In the genomic region with DNA sequence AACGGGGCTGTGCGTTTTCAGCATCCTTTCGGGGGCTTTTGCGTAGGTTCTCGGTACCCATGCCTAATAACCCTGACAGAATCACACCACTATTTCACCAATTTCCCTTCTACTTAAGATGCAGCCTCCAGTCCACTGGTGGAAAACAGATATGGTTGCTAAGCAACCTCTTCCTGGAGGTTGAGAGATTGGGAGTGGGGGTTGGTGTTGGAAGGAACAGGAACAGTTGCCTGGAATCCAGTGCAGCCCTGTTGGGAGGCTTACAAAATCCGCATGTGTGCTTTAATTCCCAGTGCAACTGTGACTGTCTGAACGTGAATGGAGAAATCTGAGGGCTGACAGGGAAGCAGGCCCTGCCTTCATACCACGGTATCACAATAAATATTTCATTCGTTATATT, we compare ENCODE assay signal across 8 mouse cellular contexts. TPM values are rescaled to one million over a fixed set of nuclear protein-coding genes. Genes with fewer than 3 reads are reported as not detected.
DNase-seq lines count a peak whose midpoint lies in the region; ATAC-seq lines count a peak whose summit lies in the region.

No protein-coding gene starts in this region.

- H3K4me3 ChIP-seq in forebrain, embryonic 14.5 days (ENCODE audit: low read depth, low read length), result no peak overlapping the region
- no peak overlapping the region for H3K4me3 ChIP-seq in hindbrain, embryonic 11.5 days (ENCODE audit: low read depth, low read length)
- no peak overlapping the region for H3K4me3 ChIP-seq in midbrain, embryonic 13.5 days (replicated peaks)

- peak overlapping the region; percentile 17; the same call in 1 of the 2 replicates for H3K4me2 ChIP-seq in forebrain, embryonic 14.5 days (ENCODE audit: low read length)
- H3K4me2 ChIP-seq in hindbrain, embryonic 11.5 days (replicated peaks; ENCODE audit: low read depth, low read length), result no peak overlapping the region
- H3K4me2 ChIP-seq in midbrain, embryonic 13.5 days (replicated peaks), result peak overlapping the region; percentile 25

- peak; percentile 57 for DNase-seq in embryo, embryonic 10.5 days (ENCODE audit: low spot score)
- DNase-seq in forebrain, embryonic 14.5 days (ENCODE audit: low spot score), result peak; percentile 91
- peak; percentile 45 for DNase-seq in hindbrain, embryonic 11.5 days (ENCODE audit: low spot score)
- DNase-seq in gastrocnemius, postnatal 14 days, result no peak
- DNase-seq in gastrocnemius, postnatal 4 days (ENCODE audit: low spot score in 2 of 2), result no peak
- DNase-seq in ovary, postnatal 14 days (ENCODE audit: low spot score), result no peak

- no peaks in the 10 kb centered on the region for H3K36me3 ChIP-seq in forebrain, embryonic 14.5 days (ENCODE audit: control insufficient read depth, insufficient read depth, low read length)
- H3K36me3 ChIP-seq in hindbrain, embryonic 11.5 days (ENCODE audit: control insufficient read depth, insufficient read depth, low read length), result no peaks in the 10 kb centered on the region
- H3K36me3 ChIP-seq in midbrain, embryonic 13.5 days, result no peaks in the 10 kb centered on the region

- peak; percentile 85 for ATAC-seq in forebrain, embryonic 14.5 days
- peak; percentile 73 for ATAC-seq in hindbrain, embryonic 11.5 days (ENCODE audit: low FRiP score)
- ATAC-seq in midbrain, embryonic 13.5 days, result peak; percentile 90
- ATAC-seq in granulocyte monocyte progenitor cell, adult 5-6 weeks (replicated peaks; ENCODE audit: poor library complexity, severe bottlenecking), result no peak

- 0 out of 2 replicates have a peak overlapping the region, but pooled peaks have one; percentile 18 for H3K9ac ChIP-seq in forebrain, embryonic 14.5 days (ENCODE audit: low read length)
- no peak overlapping the region for H3K9ac ChIP-seq in hindbrain, embryonic 11.5 days (ENCODE audit: low read depth, low read length)
- no peak overlapping the region; the same call in 1 of the 2 replicates for H3K9ac ChIP-seq in midbrain, embryonic 13.5 days (replicated peaks)

- WGBS in forebrain, embryonic 14.5 days, result 42% methylated on average over 9 of the region's 9 CpGs
- 65% methylated on average over 9 of the region's 9 CpGs for WGBS in hindbrain, embryonic 11.5 days
- 22% methylated on average over 9 of the region's 9 CpGs for WGBS in midbrain, embryonic 13.5 days

- peaks cover 33% of the 10 kb centered on the region for H3K4me1 ChIP-seq in forebrain, embryonic 14.5 days (ENCODE audit: control insufficient read depth, insufficient read depth, low read length)
- H3K4me1 ChIP-seq in hindbrain, embryonic 11.5 days (replicated peaks; ENCODE audit: control insufficient read depth, insufficient read depth, low read length), result 0 out of 2 replicates have a peak, but pooled peaks cover 4% of the 10 kb centered on the region
- peaks cover 74% of the 10 kb centered on the region for H3K4me1 ChIP-seq in midbrain, embryonic 13.5 days (replicated peaks)

- intact Hi-C loops in gastrocnemius, postnatal 14 days (cut with DNase I; ENCODE audit: low total_unique reads), result no loop called here

- peak overlapping the region; percentile 86 for H3K27ac ChIP-seq in forebrain, embryonic 14.5 days (ENCODE audit: low read depth, low read length)
- H3K27ac ChIP-seq in hindbrain, embryonic 11.5 days (ENCODE audit: low read depth, low read length), result peak overlapping the region; percentile 72; the same call in 1 of the 2 replicates
- peak overlapping the region; percentile 87 for H3K27ac ChIP-seq in midbrain, embryonic 13.5 days

- H3K27me3 ChIP-seq in forebrain, embryonic 14.5 days (replicated peaks; ENCODE audit: control insufficient read depth, insufficient read depth, low read length), result no peaks in the 10 kb centered on the region
- H3K27me3 ChIP-seq in hindbrain, embryonic 11.5 days (ENCODE audit: control insufficient read depth, insufficient read depth, low read length), result no peaks in the 10 kb centered on the region
- no peaks in the 10 kb centered on the region for H3K27me3 ChIP-seq in midbrain, embryonic 13.5 days

- H3K9me3 ChIP-seq in forebrain, embryonic 14.5 days (replicated peaks; ENCODE audit: control insufficient read depth, low read length), result no peaks in the 10 kb centered on the region
- no peaks in the 10 kb centered on the region for H3K9me3 ChIP-seq in hindbrain, embryonic 11.5 days (ENCODE audit: control insufficient read depth, low read length)
- H3K9me3 ChIP-seq in midbrain, embryonic 13.5 days, result no peaks in the 10 kb centered on the region

RNA-seq across cellular contexts. Expression of a gene that starts 57.5 kb away (rescaled TPM):
- 11.4 and 13.0 TPM in 2 replicates for polyA plus RNA-seq in forebrain, embryonic 14.5 days (2014; fragmentation: Nextera tagmentation; extraction: Ambion mirVana)
- 18.7 and 22.0 TPM in 2 replicates for polyA plus RNA-seq in hindbrain, embryonic 11.5 days (2014; fragmentation: Nextera tagmentation; extraction: Ambion mirVana)
- polyA plus RNA-seq in midbrain, embryonic 13.5 days (2015; fragmentation: Nextera tagmentation; extraction: Ambion mirVana), result 10.6 and 11.4 TPM in 2 replicates
- total RNA-seq in gastrocnemius, postnatal 14 days (2021), result under 1 TPM; 0.11 to 0.21 TPM
- total RNA-seq in granulocyte monocyte progenitor cell, adult 5-6 weeks (2014; fragmentation: Nextera tagmentation), result not detected in 2 replicates
- total RNA-seq in granulocyte monocyte progenitor cell, adult 5-6 weeks (2017), result not detected in 2 replicates
- under 1 TPM; 0.42 to 0.44 TPM for total RNA-seq in gastrocnemius, postnatal 4 days (2021)

Comparison
In these comparisons a context has a peak if more than half of its experiments do, and no peak if none do; other contexts are left out.
1. DNase-seq: peak in embryo, embryonic 10.5 days (single experiment), forebrain, embryonic 14.5 days (single experiment) and hindbrain, embryonic 11.5 days (single experiment); none in gastrocnemius, postnatal 14 days (single experiment), gastrocnemius, postnatal 4 days (0 of 2) and ovary, postnatal 14 days (single experiment).
2. Peak in every context shown above with its lines, with median percentiles within 50 percentile points of each other: H3K27ac ChIP-seq.